Mouse (Mus musculus) cerebellum, adult 18-20 months (tissue): ENCODE data around the gene Gcgr.
"Not testable (repeated sequence)": the region's sequence is repeated elsewhere in the genome, so short reads cannot be mapped to it uniquely, and the experiment has no call there.

ENCODE experiments used
- DNase-seq, 2 experiments: peaks; one replicate each; pipeline ENCODE4 v3.0.0; 2021

The Gcgr gene

DNA sequence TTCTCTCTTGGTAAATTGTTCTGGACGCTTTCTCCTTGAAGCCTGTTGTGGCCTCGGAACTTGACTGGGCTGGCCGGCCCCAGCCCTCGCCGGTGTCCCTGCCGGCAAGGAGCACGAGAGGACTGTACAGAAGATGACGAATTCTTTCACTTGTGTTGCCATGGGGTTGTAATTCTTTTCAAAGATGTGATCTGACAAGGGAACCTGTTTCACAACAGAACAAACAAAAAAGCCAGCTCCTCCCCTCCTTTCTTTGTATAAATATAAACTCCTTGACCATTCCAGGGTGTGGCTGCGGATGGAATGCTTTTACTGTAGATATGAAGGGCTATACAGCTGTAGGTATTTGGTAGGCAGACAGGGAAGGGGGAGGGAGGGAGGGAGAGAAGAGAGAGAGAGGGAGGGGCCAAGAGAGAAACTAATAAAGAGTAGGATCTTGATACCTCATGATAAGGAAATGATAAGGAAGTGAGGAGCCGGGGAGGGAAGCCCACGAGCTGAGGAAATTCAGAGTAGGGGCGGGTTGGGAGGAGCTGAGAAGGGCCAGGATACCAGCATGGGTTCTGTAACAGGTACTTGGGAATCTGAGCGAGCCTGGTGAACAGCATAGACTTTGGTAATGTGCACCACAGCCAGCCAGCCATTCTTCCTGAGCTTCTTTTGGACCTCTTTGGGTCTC is 22.7 kb upstream of the Gcgr start:
- no peak for DNase-seq

DNA sequence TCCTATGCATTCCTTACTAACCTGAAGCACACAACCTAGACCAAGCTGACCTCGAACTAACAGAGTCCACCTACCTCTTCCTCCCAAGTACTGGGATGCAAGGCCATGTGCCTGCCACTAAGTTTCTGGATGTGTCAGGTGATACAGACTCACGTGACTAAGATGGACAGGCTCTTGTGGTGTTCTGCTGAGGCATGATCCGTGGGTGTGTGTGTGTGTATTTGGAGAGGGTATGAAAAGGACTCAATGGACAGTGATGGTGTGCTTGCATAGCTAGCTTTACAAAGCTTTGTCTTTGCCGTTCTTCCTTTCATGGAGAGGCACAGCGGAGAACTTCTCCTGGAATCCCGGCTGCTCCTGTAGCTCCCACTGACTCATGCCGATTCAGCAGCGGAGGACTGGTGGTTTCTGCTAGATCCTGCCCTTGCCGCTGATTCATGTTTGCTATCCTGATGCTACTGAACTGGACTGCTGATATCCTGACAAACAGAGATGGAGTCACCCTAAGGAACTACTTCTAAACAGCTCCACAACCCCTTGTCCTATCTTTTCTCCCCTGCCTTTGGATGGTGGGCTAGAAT is 22.1 kb upstream of the Gcgr start:
- no peak for DNase-seq

DNA sequence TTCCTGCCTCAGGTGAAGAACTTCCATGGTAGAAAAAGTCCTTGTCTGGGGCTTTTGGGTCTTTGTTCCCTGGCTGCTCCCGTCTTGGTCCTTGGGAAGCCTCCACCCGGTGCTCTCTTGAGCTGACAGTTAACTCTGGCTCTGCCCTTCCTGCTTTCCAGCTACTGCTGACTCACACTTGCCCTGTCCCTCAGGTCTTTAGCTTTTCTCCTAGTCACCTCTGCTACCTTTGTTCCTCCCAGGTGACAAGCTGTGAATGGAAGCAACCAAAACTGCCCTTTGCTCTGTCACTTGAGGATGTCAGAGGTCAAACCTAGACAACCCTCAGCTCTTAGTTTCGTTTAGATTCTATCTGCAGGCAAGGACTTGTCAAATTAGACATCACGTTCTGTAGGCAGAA is 20.6 kb upstream of the Gcgr start:
- DNase-seq: no peak

DNA sequence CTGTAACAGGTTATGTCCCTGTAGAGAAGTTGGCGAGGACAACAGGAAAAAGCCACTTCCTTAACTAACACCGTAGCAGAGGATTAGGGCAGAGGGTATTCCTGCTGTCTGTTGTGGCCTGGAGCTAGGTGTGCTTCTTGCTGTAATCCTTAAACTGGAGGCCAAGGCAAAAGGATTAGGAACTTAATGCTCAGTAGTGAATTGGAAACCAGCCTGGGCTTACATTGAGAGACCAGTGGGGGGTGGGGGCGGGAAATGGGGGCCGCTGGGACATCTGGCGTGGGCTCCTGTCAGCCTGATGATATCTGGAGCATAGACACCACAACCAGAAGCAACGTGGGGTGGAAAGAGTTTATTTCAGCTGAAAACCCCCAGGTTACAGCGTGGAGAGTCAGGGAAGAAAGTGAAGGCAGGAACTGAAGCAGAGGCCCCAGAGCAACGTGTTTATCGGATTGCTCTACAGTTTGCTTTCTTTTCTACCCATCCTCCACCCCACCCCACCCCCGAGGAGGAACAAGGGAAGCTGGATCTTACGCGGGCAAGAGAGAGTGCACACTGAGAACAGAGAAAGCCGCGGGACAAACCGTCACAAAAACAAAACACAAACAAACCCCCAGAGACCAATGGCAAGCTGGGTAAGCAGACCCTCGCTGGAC is 20.0 kb upstream of the Gcgr start:
- DNase-seq: no peak

DNA sequence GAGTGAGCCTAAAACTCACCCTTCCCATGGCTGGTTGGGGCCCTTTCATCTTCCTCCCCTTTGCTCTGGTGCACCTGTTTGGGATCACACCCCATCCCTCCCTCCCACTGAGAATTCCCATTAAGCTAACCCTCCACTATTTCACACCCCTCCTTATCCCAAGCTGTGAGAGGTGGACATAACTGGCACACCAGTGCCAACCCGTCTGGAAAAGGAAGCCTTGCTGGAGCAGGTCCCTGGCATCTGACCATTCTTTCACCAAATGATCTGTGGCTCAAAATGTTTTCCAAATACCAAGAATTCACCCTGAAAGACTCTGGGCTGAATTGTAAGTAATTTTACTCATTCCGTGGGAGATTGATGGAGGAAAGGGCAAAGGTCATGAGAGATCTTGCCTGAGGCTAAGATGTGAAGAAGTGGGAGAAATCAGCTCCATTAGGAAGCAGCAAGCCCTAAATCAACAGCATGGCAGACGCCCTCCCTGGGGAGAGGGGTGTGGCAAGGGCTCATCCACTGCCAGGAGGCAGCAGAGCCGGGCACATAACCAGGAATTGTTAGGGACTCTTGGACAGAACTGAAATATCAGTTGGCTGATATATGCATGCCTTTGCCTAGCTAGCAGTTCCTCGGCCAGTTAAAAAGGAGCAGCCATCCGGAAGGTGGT is 17.6 kb upstream of the Gcgr start:
- peak; percentile 65 to 67 for DNase-seq

DNA sequence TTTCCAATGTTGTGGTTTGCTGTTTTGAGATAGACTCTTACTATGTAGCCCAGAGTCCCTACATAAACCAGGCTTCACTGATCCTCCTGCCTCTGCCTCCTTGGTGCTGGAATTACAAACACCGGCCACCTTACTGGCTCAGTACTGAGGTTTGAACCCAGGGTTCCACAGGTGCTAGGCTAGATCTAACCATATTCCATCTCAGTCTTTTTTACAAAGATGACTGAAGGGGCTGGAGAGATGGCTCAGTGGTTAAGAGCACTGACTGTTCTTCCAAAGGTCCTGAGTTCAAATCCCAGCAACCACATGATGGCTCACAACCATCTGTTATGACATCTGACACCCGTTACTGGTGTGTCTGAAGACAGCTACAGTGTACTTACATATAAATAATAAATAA is 16.2 kb upstream of the Gcgr start:
- DNase-seq: not testable (repeated sequence)

DNA sequence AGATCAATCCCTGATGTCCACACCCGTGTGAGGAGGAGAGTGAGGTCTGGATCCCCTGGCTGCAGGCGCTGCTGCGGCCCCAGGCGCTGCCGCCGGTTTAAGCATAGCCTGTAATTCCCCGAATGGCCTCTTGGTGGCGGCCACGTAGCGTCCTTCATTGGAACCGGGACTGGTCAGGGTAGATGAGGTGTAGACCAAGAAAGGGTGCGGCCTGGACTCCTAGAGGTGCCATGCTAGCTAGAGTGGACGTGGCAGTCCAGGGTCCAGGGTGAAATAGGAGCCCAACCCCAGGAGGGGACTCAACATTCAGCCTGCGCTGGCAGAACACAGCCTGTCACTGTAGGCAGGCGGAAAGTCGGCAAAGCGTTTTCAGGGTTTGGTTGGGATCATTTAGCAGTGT is 14.9 kb upstream of the Gcgr start:
- peak; percentile 90 to 95 for DNase-seq

DNA sequence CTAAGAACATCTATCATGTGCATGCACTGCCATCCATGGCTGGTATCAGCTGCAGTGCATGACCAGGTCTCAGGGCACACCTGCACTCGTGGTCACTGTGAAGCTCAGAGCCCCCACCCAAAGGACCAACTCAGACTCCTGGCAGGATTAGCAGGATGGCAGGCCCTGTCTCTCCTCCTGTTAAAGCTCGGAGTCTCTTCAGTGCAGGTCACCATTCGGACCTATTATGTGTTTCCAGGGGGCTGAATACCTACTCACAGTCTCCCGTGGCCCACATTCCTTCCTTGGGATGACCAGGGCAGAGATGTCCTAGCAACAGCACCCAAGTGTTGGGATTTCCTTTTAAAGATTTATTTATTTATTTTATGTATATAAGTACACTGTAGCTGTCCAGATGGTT is 13.4 kb upstream of the Gcgr start:
- DNase-seq: no peak

DNA sequence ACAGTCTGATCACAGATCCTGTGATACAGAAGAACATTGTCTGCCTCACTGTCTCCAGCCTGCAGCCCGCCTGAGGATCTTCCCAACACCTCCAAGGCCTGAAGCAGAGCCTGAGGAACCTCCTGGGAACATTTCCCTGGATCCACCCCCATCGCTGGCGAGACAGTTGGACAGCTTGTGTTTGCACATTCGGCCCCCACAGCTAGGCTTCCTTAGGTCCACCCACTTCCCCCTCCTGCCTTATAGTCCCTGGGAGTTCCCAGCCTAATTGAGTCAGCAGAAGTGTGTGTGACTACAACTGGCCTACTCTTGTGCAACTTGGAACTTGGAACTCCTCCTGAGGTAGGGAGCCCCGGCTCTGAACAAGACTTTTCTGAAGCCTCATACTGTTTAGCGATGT is 12.5 kb upstream of the Gcgr start:
- no peak for DNase-seq

DNA sequence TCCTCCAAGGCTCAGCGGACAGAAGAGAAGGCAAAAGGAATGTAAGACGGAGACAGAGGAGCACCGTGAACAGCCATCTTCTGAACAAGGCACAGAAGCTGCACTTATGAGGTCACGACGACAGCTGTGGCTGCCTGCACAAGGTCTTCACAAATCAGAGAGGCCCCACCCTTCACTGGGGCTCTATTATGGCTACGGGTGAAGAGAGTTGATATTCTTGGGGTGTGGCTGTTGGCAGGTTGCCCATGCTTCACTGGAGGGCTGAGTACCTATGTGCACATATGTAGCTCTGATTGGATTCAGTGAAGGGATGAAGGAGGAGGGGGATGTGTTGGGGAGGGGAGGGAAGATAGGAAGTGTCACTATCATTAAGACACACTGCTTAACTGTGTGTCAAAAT is 11.9 kb upstream of the Gcgr start:
- DNase-seq: no peak

DNA sequence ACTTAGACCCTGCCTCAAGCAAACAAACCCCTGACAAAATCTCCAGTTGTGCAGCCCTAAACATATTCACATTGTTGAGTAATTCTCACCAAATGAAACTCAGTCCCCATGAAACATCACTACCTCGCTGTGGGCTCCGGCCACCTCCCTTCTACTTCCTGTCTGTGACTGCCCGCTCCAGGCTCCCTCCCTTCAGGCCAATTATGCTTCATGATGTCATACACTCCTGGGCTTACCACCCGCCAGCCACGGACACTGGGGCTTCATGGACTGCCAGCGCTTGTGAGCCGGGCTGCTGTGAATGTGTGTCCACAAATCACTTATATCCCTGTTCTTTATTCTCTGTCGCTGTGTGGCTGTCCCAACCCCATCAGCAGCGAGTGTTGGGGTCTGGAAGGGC is 10.8 kb upstream of the Gcgr start:
- peak in 1 of 2 experiments; percentile 33 for DNase-seq

DNA sequence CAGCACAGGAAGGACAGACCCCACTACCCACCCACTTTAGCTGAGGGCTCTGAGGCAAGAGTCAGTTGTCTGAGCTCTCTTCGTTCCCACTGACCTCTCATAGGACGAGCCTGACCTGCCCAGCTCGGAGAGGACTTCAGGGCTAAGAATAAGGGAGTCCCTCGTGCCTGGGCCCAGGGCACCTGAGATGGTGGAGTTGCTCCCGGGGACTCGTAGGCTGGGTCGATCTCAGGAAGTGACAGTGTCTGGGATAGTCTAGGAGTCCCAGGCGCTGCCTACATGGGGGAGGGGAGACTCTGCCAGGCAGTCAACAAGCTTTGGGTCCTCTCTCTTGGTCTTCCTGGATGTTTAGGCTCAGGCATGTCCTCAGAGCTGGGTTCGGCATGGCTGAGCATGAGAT is 10.0 kb upstream of the Gcgr start:
- peak in 1 of 2 experiments; percentile 25 for DNase-seq

DNA sequence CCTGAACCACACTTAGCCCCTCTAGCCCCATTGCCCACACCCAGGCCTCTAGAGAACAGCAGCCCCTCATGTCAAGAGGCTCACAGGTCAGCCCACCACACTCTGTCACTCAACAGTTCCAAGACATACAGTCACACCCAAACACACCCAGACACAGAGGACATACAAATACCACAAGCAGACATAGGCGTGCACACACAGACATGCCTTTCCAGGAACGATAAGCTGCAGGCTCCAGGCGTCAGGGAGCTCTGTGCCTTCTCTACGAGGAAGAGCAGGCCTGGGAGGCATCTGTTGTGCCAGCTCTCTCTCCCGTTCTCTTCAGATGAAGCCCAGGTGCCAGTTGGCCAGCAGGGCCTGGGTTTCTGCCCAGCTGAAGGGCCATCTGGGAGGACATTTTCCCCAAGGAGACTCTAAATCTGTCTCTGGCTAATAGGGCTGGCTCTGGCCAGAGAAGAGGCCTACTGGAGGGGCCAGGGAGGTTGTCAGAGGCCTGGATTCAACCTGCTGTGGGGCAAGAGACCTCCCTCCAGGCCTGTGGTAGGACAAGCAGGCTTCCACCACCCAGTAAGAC is 9.4 kb upstream of the Gcgr start:
- DNase-seq: peak; percentile 86 to 90

DNA sequence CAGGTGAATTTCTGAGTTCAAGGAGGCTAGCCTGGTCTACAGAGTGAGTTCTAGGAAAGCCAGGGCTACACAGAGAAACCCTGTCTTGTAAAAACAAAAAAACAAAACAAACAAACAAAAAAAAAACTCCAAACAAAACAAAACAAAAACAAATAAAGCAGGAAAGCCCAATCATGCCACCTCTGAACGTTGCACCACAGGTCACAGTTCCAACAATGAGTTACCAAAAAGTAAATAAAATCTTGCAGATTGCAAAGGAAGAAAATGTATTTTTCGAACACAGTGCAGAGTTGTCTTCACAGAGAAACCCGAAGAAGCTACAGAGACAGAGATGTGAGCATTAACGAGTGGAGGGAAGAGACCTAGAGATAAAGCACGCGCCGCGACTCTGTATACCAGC is 7.9 kb upstream of the Gcgr start:
- DNase-seq: no peak

DNA sequence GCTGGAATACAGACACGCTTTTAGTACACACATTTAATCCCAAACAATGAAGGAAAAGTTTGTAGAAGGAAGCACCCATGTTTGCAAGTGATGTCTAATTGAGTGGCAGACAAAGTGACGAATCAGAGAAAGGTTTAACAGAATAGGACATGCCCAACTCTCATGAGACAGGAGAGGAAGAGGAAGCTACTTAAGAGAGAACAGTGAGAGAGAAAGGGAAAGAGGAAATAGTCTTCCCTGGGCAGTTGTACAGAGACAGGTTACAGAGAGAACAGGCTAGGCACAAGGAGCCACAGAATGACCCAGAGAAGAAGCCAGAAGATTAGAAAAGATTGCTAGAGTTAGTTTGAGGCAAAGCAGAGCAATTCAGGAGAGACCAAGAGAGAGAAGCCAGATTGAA is 4.5 kb upstream of the Gcgr start:
- no peak for DNase-seq

DNA sequence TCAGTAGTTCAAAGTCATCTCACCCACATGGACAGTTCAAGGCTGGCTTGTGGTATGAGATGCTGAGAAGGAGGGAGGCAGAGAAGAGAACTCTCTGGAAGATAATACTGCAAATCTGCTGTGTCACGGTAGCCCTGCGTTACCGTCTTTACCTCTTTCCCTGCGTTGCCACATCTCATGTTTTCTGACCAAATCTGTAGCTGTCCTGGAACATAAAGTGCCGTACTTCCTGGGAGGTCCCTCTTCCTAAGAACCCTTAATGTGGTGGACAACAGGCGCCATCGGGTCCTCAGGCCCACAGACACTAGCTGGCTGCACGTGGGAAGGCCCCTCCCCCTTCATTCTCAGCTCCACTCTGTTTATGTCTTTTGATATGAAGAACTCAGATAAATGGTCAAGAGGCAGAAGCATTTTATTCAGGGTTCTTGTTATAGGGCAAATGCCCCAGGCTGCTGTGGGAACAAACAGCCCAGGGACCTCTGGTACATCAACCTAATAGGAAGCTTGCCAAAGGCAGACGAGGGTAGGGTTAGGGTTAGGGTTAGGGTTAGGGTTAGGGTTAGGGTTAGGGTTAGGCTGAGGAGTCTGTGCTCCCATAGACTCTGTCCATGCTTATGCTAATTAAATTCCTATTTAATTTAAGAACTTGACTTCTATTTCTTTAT is 2.7 kb upstream of the Gcgr start:
- no peak for DNase-seq

DNA sequence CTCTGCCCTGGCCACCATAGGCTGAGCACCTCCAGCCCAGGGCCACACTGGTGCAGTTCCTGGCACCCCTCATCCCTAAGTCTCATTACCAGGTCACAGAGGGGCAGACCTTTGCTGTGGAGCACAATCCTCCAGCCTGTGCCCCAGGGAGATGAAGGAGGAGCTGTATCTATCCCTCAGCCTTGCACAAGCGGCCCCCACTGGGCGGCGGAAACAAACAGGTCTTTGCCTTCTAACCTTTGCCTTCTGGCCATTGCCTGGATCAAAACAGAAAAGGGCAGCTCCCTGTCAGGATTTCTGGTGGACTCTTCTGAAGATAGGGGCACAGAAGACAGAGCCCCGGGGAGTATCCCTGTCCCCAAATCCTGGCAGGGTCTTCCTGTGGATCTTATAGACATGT is 1.6 kb upstream of the Gcgr start:
- no peak for DNase-seq

DNA sequence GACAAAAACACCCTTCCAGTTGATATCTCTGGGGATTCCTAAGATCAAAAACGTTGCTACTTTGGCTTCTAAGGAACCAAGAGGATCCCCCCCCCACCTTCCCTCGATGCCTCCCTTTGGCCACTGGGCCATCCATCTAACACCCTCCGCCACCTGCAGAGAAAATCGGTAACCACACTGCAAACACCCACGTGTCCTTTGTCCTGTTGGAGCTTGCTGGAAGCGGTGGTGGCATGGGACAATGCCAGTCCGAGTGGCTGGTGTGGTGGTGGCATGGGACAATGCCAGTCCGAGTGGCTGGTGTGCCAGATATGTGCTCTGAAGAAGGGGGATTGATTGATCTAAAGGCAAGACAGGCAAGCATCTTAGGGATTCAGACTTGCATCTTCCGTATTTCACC is 1.1 kb downstream of the Gcgr start:
- DNase-seq: no peak

DNA sequence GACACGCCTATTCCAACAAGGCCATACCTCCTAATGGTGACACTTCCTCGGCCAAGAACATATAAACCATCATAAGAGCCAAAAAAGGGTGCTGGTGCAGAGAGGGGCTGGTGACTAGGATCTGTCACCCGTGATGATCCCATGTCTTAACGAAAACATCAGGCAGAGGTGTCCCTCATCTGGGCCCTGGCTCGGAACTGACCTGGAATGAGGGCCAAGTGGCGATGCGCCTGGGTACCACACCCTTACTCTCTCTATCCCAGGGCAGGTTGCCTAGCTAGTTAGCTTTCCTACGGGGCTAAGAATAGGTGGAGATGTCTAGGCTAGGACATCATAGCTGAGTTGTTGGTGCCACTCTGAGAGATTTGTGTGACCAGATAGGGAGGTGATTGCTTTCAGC is 3.6 kb downstream of the Gcgr start:
- no peak for DNase-seq

DNA sequence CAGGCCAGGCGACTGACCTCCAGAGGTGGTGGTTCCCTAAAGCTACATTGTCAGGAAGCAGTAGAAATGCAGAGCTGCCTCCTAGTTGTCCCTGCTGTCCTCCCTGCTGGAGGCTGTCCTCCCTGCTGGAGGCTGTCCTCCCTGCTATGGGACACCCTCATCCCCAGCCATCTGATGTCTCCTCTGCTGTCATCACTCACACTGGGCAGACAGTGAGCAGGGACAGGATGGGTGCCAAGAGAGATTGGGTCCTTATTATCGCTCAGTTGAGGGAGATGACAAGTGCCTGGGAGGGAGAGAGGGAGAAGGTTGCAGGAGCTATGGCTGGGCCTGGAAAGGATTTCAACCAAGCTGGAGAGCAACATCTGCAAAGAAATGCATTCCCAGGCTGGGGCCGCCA is 4.6 kb downstream of the Gcgr start:
- DNase-seq: no peak

DNA sequence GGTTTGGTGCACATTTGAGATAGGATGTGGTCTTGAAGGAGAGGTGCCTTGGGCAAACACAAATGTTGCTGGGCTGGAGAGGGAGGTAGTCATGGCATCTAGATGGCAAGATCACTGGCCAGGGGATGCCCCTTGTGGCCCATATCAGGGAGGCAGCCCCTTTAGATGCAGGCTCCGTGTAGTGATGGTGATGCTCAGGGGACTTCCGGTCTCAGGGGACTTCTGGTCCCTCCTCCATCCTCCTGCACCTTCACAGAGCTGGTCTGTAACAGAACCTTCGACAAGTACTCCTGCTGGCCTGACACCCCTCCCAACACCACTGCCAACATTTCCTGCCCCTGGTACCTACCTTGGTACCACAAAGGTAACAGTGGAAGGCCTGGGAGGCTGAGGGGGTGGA is 5.3 kb downstream of the Gcgr start:
- no peak for DNase-seq

DNA sequence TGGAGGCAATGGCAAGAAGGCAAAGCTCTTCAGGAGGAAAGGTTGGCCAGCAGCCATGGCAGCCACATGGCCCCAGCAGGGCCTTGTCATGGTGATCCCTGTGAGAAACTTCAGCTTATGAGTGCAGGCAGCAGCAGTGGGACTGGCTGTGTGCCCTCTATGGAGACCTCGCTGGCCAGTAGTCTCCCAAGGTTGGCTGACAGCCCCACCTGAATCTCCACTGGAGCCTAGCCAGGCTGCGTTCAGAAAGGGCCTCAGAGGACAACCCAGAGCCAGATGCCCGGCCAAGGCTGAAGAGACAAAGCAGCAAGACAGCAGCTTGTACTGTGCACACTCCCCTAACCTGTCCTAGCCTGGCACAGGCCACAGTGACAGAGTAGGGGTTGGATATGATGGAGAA is 8.0 kb downstream of the Gcgr start:
- peak; percentile 86 to 87 for DNase-seq

DNA sequence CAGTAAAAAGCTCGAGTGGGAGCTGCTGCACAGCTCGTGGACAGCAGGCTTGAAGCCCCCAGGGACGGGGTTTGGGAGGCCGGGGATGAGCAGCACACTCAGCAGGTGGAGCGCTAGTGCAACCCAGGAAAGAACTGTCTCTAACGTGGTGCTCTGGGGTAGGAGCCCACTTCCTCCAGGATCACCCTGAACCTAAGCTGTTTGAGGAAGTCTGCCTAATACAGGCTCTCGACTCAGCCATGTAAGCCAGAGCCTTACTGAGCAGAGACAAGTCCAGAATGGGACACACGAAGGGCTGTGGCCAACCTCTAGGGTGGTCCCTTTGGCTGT is 8.4 kb downstream of the Gcgr start:
- DNase-seq: no peak
